Mouse (Mus musculus) liver, postnatal 0 days (tissue): Measurements from ENCODE around the gene Sept11.

Experiments used
- CTCF ChIP-seq: sonication (generic); IDR thresholded peaks from 2 replicates; pipeline ENCODE4 v1.5.1; 2016; ENCODE audit warnings: antibody characterized with exemption, low read depth
- EP300 ChIP-seq: IDR thresholded peaks from 2 replicates; pipeline ENCODE4 v1.6.1; 2016; ENCODE audit warnings: antibody characterized with exemption, low read depth, mild to moderate bottlenecking

GRCm38 (mm10) chr5:93205371-93206108, 112.3 kb downstream of the Sept11 start:
- TF ChIP-seq CTCF (no peak), EP300 (no peak)
